ENCODE assay signal across 12 mouse cellular contexts in genomic region chr5:150599301-150600294, GRCm38 (mm10). TPM values are rescaled to one million over a fixed set of nuclear protein-coding genes. Genes with fewer than 3 reads are reported as not detected.
A peak's percentile ranks its signal among the peaks of the same experiment; 100 is the strongest.
DNase-seq lines count a peak whose midpoint lies in the region; ATAC-seq and TF ChIP-seq lines count a peak whose summit lies in the region.
"Had no signal": no experiment of that assay in that cellular context is flagged by ENCODE, and none has a peak within 500 bp of the region (broad histone marks: within the 10 kb centered on the region; RNA-seq: fewer than 3 reads in every experiment).

No protein-coding gene starts in this region.

- no peak overlapping the region for H3K4me3 ChIP-seq in kidney, embryonic 16.5 days (ENCODE audit: low read length)
- H3K4me3 ChIP-seq in bone marrow, adult 2 months (replicated peaks; ENCODE audit: control insufficient read depth, low read depth, low read length), result peak overlapping the region; percentile 47
- H3K4me3 ChIP-seq in liver, embryonic 12.5 days, result peak overlapping the region; percentile 34
- H3K4me3 ChIP-seq: heart, embryonic 13.5 days; intestine, embryonic 15.5 days had no signal

- no peak for DNase-seq in kidney, postnatal 10 days
- peak; percentile 25 to 27 for DNase-seq in B cell, adult 2 months
- no peak for DNase-seq in ovary, postnatal 36 days (ENCODE audit: low spot score)
- DNase-seq in MN1 (ENCODE audit: low spot score), result no peak
- DNase-seq in heart, postnatal 4 days, result no peak
- DNase-seq: cerebellum, adult 11-12 months; lung, embryonic 14.5 days had no signal

- H3K27ac ChIP-seq in kidney, embryonic 16.5 days (ENCODE audit: low read length), result no peak overlapping the region
- peak overlapping the region; percentile 90 for H3K27ac ChIP-seq in bone marrow, adult 2 months (ENCODE audit: control insufficient read depth, insufficient read depth, low read depth, low read length, poor library complexity)
- peak overlapping the region; percentile 27; the same call in 1 of the 2 replicates for H3K27ac ChIP-seq in liver, embryonic 12.5 days
- H3K27ac ChIP-seq: heart, embryonic 13.5 days; intestine, embryonic 15.5 days had no signal

- peaks cover 21% of the 10 kb centered on the region for H3K4me1 ChIP-seq in kidney, embryonic 16.5 days (ENCODE audit: insufficient read depth, low read length)
- H3K4me1 ChIP-seq in bone marrow, adult 2 months (ENCODE audit: control insufficient read depth, insufficient read depth, low read length), result peaks cover 9% of the 10 kb centered on the region; the same call in 1 of the 2 replicates
- H3K4me1 ChIP-seq in liver, embryonic 12.5 days, result peaks cover 41% of the 10 kb centered on the region

- H3K9me3 ChIP-seq in kidney, embryonic 16.5 days (ENCODE audit: low read length), result no peaks in the 10 kb centered on the region
- H3K9me3 ChIP-seq in liver, embryonic 12.5 days (replicated peaks), result no peaks in the 10 kb centered on the region
- H3K9me3 ChIP-seq: heart, embryonic 13.5 days; intestine, embryonic 15.5 days had no signal

- H3K9ac ChIP-seq in kidney, embryonic 16.5 days (replicated peaks; ENCODE audit: low read length), result no peak overlapping the region
- H3K9ac ChIP-seq in liver, embryonic 12.5 days, result peak overlapping the region; percentile 45; the same call in 1 of the 2 replicates
- H3K9ac ChIP-seq: heart, embryonic 13.5 days; intestine, embryonic 15.5 days; lung, embryonic 14.5 days had no signal

- WGBS in kidney, embryonic 16.5 days, result 54% methylated on average over 13 of the region's 13 CpGs
- WGBS in bone marrow, adult 2 months, result 22% methylated on average over 13 of the region's 13 CpGs
- 60% methylated on average over 13 of the region's 13 CpGs for WGBS in liver, embryonic 12.5 days (ENCODE audit: insufficient replicate concordance)

- ATAC-seq in kidney, embryonic 16.5 days (ENCODE audit: low FRiP score, low TSS enrichment), result 0 out of 2 replicates have a peak, but pooled peaks have one; percentile 21
- no peak for ATAC-seq in liver, embryonic 12.5 days

- H3K27me3 ChIP-seq in kidney, embryonic 16.5 days (ENCODE audit: insufficient read depth, low read length), result 0 out of 2 replicates have a peak, but pooled peaks cover 5% of the 10 kb centered on the region
- H3K27me3 ChIP-seq in liver, embryonic 12.5 days (replicated peaks), result no peaks in the 10 kb centered on the region
- H3K27me3 ChIP-seq: intestine, embryonic 15.5 days had no signal

- TF ChIP-seq CTCF in bone marrow, adult 2 months (IDR thresholded peaks at IDR 0.05; ENCODE audit: control insufficient read depth, insufficient read depth, low read length), result no peak

- H3K4me2 ChIP-seq in kidney, embryonic 16.5 days (replicated peaks; ENCODE audit: low read depth, low read length), result peak overlapping the region; percentile 30; the same call in 1 of the 2 replicates
- peak overlapping the region; percentile 58 for H3K4me2 ChIP-seq in liver, embryonic 12.5 days
- H3K4me2 ChIP-seq: heart, embryonic 13.5 days; intestine, embryonic 15.5 days; lung, embryonic 14.5 days had no signal

- H3K36me3 ChIP-seq in kidney, embryonic 16.5 days (ENCODE audit: insufficient read depth, low read length), result no peaks in the 10 kb centered on the region
- H3K36me3 ChIP-seq in liver, embryonic 12.5 days, result no peaks in the 10 kb centered on the region
- H3K36me3 ChIP-seq: intestine, embryonic 15.5 days had no signal

- no peak for TF ChIP-seq POLR2A in bone marrow, adult 2 months (IDR thresholded peaks at IDR 0.05; ENCODE audit: borderline replicate concordance, control insufficient read depth, low read depth, low read length)

RNA-seq across cellular contexts. Expression of gene N4bp2l1, which starts 2.6 kb away (rescaled TPM):
- polyA plus RNA-seq in kidney, embryonic 16.5 days (2015; fragmentation: Nextera tagmentation; extraction: Ambion mirVana), result 5.8 and 6.4 TPM in 2 replicates
- polyA plus RNA-seq in bone marrow, adult 2 months (2011; ENCODE audit: insufficient read depth, insufficient read length, low replicate concordance, missing spikeins), result 26.2 and 29.2 TPM in 2 replicates
- polyA plus RNA-seq in liver, embryonic 12.5 days (2016; fragmentation: Nextera tagmentation; extraction: Ambion mirVana), result 9.3 and 9.4 TPM in 2 replicates
- total RNA-seq in heart, postnatal 4 days (2021), result 1 to 10 TPM; 2.5 to 2.6 TPM

Comparison
In these comparisons a context has a peak if more than half of its experiments do, and no peak if none do; other contexts are left out.
1. DNase-seq: peak in B cell, adult 2 months (2 of 2); none in kidney, postnatal 10 days (single experiment), ovary, postnatal 36 days (single experiment), MN1 (single experiment) and heart, postnatal 4 days (single experiment).